Mouse (Mus musculus): ENCODE results near the gene Lalba.
"Not testable (repeated sequence)": the region's sequence is repeated elsewhere in the genome, so short reads cannot be mapped to it uniquely, and the experiment has no call there.

The Lalba gene

DNA sequence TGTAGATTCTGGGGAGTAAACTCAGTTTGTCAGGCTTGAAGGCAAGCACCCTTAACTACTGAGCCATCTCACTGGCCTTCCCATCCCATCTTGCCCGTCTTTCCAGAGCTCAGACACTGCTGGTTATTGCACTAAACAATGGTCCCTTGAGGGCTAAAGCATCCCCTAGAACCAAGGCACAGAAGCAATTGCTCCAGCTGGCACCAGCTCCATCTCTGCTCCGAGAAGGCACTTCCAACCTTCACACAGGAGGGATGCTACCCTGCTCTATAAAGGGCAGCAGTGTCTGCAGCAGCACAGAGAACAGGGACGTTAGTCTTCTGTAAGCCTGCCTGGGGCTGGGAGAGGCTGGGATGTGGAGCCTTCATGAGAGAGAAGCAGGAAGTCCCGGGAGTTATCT lies 9.6 kb upstream of the Lalba start, which contains the start of gene Olfr279:
Gene Olfr279, plus strand, starts transcription at position 301 of the 400 bp plus-strand sequence.
- DNase-seq (ENCODE audit: extremely low read depth, low read depth), result no peak

DNA sequence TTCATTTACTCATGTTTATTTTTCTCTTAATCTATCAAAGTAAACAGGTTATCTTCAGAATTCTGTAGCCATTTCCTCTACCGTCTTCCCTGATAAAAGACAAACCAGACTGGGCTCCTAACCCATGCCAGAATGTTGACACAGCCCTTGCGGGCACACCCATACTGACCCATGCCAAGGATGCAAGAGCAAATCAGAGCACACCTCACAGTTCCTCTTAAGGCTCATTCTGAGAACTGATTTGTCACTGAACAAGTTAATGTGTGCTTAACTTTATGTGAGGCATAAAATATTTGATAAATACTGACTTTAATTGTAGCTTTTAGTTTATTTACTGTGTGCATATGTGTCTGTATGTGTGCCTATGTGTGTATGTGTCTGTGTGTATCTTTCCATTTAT lies 8.8 kb upstream of the Lalba start:
- no peak for DNase-seq (ENCODE audit: extremely low read depth, low read depth)

DNA sequence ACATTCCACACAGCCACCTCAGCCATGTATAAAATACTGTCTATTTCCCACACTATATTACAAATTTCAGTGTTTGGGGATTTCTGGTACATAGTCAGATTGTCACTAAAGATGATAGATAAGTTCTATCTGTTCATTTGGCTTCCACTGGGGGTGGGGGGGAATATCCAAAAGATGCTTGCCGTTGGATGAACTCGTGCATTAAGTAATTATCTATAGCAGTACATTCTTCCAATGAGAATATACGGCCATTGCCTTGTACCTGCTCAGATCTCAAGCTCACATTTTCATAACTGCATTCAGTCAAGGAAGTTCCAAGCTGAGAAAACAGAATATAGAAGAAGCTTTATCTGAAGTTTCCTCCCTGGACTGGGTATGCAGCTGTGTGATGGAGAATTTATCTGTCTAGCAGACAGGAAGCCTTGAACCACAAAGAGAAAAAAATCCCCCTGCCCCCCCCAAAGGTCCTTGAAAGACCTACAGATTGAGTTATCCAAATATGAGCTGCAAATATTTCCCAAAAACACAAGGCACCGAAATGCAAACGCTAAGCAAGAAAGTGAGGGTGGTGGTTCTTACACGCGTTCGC lies 4.0 kb upstream of the Lalba start:
- peak; percentile 85 for DNase-seq (ENCODE audit: extremely low read depth, low read depth)

DNA sequence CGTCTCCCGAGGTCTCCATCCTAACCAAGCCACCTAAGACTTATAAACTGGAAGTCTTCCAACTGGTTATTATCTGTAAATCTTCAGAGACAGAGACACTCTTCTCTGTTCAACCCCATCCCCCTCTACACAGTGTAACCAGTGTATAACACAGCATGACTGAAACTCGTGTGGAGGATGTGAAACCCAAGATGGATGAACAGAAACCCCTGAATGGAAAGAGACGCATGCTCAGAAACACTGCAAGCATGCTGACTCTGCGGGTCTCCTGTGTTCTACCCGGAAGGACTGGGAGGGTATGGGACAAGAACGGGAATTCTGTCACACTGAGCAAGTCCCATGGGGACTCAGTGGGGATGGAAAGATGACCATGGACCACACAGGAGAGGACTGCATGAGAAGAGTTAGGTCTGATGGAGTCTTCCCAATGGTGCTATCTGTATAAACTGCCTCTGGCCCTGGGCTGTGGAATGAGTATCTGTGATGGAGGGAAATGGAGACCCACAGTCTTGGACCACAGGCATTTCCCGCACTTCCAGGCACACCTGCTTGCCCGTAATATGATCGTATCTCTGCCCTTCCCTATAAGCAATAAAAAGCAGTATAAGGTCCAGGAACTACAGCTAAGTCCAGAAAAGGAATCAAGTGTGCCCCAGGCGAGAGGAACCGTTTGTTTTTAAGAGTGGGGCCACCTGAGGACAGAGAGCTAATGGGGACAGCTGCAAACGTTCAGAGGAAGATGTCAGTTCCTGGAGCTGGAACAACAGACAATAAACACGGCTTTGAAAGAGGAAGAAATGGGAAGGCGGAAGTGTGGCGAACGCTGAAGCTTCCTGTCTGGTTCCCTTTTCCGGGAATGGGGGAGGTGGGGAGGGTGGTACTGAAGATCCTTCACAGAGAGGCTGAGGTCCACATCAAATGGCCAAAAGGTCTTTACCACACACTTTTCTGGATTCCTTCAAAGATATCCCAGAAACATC lies 1.7 kb upstream of the Lalba start:
- peak; percentile 58 for DNase-seq (ENCODE audit: extremely low read depth, low read depth)

DNA sequence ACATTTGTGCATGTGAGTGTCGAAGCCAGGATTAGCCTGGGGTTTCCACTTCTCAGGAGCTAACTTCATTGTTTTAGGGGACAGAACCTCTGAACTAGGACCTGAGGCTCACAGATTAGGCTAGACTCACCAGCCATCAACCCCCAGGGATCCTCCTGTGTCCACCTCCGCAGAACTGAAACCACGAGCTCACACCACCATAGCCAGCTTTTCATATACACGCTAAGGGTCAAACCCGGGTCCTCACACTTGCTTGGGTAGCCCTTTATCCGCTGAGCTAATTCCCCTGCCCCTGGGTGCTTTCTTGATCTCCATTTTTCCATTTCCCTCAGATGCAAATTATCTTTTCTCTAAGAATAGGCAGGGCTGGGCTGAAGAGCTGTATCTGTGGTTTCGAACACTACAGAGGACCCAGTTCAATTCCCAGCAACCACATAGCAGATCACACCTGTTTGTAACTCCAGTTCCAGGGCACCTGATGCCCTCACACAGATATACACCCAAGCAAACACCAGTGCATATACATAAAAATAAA lies 2.9 kb downstream of the Lalba start:
- DNase-seq (ENCODE audit: extremely low read depth, low read depth), result no peak

- no peak for DNase-seq (ENCODE audit: extremely low read depth, low read depth)
Observed at GRCm38 (mm10) chr15:98476281-98476680, 6.2 kb downstream of the Lalba start.

DNA sequence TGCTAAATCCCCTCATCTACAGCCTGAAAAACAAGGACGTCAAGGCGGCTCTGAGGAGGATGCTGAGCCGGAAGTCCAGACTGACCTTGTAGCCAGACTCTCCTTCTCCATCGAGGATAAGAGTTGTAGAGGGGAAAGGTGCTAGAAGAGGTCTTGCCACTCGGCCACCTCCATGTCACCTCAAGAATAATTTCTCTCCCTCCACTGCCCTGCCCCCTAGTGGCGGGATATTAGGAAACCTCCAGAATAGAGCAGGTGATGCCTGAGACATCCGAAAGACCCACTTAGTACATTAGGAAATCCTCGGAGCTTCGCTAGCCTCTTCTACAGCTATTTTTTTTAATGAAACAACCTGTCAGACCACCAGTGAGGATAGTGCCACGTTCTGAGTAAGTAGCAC lies 7.1 kb downstream of the Lalba start:
- DNase-seq (ENCODE audit: extremely low read depth, low read depth), result peak; percentile 42

DNA sequence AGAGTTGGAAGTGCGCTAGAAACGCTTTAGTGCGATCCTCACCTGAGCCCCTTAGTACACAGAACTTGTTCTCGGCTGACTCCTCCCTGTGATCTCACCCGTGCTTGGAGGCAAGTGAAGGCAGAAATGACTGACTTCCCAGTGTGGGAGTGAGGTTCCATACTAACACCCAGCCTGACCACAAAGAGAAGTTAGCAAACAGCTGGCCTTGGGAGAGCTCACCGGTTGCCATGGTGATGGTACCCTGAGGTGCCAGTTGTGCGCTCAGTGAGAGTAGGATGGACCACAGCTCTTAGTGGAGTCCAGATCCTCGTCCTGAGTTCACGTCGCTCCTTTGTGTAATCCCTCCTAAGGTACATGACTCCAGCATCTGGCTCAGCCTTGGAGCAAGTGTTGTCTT lies 7.6 kb downstream of the Lalba start:
- DNase-seq (ENCODE audit: extremely low read depth, low read depth), result no peak

DNA sequence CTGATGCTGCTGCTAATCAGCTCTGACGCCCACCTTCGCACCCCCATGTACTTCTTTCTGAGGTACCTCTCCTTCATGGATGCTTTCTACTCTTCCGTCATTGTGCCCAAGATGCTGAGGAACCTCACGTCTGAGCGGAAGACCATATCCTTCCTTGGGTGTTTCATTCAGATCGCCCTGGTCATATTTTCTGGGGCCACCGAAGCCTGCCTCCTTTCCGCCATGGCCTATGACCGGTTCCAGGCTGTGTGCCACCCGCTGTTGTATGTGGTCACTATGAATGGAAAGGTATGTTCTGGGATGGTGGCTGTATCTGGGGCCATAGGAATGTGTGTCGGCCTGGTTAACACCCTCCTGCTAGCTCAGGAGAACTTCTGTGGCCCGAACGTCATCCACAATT lies 11.0 kb downstream of the Lalba start:
- no peak for DNase-seq (ENCODE audit: extremely low read depth, low read depth)

DNA sequence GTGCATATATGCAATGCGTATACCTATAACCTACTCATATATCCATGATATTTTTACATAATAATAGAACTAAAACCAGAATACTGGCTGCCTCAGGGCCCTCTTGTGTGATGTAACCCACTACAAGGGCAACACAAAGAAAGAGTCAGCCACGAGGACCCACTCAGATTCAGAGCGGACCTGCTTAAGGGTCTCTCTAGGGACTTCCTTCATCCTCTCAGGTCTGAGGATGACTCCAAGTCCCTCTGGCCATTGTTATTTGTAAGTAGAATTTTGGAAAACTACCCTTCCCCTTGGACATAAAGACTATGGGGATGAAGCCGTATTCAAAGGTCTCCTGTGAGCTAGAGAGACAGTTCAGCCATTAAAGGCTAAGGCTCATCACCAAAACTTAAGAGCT lies 12.9 kb downstream of the Lalba start, which contains the start of gene OR5BS1P:
Gene OR5BS1P, plus strand, starts transcription at position 301 of the 400 bp plus-strand sequence.
- DNase-seq (ENCODE audit: extremely low read depth, low read depth), result no peak

DNA sequence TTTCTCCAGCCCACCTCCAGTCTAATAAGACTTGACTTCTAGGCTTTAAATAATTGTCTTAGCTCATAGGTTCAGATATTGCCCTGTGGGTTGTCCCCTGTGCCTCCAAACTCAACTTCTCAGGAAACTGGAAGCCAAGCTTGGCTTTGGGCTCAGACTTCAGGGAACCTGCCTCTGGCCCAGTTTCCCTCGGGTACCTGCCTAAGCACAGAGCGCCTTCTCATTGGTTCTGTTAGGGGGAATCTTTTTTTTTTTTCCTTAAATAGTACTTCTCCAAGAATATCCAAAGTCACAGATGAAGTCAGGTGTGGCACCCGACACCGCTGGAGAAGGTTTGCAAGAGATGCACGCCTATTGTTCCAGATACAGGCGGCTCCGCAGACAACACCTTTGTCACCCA lies 30.2 kb downstream of the Lalba start, which contains the start of gene Olfr281:
Gene Olfr281, plus strand, starts transcription at position 301 of the 400 bp plus-strand sequence.
- DNase-seq (ENCODE audit: extremely low read depth, low read depth), result no peak

GRCm38 (mm10) chr15:98448521-98448920 lies 34.0 kb downstream of the Lalba start:
- DNase-seq (ENCODE audit: extremely low read depth, low read depth), result no peak

- no peak for DNase-seq (ENCODE audit: extremely low read depth, low read depth)
Observed at GRCm38 (mm10) chr15:98444561-98444960, 38.0 kb downstream of the Lalba start.

GRCm38 (mm10) chr15:98430925-98431324 lies 51.6 kb downstream of the Lalba start, which contains the start of gene Olfr282:
Olfr282 (plus strand) TSS chr15:98431225.
- DNase-seq (ENCODE audit: extremely low read depth, low read depth), result not testable (repeated sequence)
